Mouse (Mus musculus): Measurements from ENCODE around the gene Gm44965. TPM values are rescaled to one million over a fixed set of nuclear protein-coding genes. Genes with fewer than 3 reads are reported as not detected.
"Not testable (repeated sequence)": the region's sequence is repeated elsewhere in the genome, so short reads cannot be mapped to it uniquely, and the experiment has no call there.

The Gm44965 gene
- polyA plus RNA-seq, 1 experiment from 2014 or later: not detected

DNA sequence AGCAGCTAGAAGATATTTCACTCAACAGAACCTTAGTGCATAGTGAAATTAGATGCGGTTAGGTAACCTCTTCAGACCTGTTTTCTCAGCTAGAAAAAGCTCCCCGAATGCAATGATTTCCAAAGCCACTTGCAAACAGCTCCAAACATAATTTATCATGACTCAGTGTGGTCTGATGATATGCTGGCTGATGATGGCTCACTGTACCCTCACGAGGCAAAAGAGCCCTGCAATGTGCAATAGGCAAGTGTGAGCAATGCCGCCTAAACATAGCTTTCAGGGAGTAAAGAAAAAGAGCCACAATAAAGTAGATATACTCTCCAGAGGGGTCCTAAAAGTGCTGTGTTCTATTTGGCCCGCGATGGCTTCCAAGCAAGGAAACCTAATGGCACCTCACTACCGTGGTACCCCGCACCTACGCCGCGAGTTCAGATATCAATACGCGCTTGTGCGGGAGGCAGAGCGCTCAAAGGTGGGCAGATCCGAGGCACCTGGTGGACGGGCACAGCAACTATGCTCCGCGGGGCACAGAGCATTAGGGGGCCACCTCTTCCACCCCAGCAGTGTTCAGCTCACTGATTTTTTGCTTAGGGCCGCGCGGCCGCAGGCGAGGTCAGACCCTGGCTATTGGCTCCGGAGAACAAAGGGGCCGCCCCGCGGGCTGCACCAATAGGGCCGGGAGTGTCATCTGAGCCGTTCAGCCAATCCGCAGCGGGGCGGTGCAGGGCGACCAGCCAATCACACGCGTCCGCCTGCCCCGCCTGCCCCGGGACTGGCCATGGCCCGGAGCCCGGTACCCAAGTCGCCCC, 7.7 kb downstream of the Gm44965 start, which contains the start of gene Zfp775:
Zfp775 (plus strand) TSS at position 793 of the 809 bp plus-strand sequence.
- 4% methylated on average over 42 of the region's 42 CpGs for whole genome bisulfite sequencing
- peak within 1 kb of the TSS; percentile 74 for H3K4me3 ChIP-seq (replicated peaks)
- H3K9me3 ChIP-seq (replicated peaks): peaks cover 16% of the 10 kb centered on the region
- peak within 1 kb of the TSS; percentile 58 for H3K9ac ChIP-seq
- H3K36me3 ChIP-seq: peaks cover 34% of the 10 kb centered on the region
- H3K27ac ChIP-seq (replicated peaks): peak within 1 kb of the TSS; percentile 78
- ATAC-seq (ENCODE audit: insufficient number of reproducible peaks, low FRiP score, low TSS enrichment, low read depth): peak; percentile 98
- H3K27me3 ChIP-seq: no peaks in the 10 kb centered on the region
- peak within 1 kb of the TSS; percentile 95 for H3K4me2 ChIP-seq (replicated peaks)
- peaks cover 8% of the 10 kb centered on the region for H3K4me1 ChIP-seq

DNA sequence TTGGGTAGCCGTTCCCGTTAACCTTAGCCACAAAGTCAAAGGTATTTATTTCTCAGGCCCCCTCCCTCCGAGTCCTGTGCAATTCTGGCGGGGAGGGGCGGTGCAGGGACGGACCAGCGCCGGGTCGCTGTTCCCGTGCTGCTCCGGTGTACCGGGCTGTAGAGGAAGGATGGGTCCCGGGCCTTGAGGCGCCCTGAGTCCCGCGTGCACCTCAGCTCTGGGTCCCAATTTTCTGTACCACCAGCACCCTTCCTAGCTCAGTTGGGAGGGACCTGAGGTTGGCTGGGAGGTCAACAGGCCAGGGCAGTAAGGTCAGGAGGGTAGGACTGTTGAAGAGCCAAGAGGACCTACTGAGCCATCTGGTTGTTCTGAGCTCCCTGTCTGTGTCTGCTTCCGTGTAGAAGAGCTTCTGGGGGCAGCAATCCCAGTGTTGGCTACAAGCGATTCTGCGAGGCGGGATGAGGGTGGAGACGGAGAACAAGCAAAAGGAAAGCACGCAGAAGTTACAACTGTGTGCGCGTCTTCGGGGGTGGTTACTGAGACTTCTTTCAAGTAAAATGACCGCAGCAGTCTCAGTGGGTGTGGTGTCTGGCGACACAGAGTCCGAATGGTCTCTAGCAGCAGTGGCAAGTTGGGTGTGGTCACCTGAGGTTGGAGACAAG, 8.5 kb downstream of the Gm44965 start:
- WGBS: 1% methylated on average over 28 of the region's 28 CpGs
- peak; percentile 66 for ATAC-seq (ENCODE audit: insufficient number of reproducible peaks, low FRiP score, low TSS enrichment, low read depth)

DNA sequence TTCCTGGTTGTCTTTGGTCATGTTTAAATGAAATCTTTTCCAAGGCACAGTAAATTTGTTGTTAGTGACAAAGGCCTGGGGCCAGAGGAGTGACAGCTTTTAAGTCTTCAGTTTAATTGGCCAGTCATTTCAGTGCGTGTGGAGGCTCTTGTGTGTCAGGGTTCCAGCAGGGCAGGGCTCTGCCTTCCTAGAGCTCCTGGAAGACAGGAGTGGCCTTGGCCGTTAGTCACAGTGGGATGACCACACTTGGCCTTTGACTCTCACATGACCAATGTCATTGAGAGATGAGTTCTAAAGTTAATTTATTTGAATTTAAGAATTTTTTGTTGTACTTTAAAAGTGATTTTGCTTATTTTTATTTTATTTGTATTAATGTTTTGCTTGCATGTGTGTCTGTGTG, 14.4 kb downstream of the Gm44965 start:
- no peak overlapping the region for H3K27ac ChIP-seq (replicated peaks)
- H3K9ac ChIP-seq: no peak overlapping the region
- no peak for ATAC-seq (ENCODE audit: insufficient number of reproducible peaks, low FRiP score, low TSS enrichment, low read depth)
- no peak overlapping the region for H3K4me2 ChIP-seq (replicated peaks)
- H3K4me3 ChIP-seq (replicated peaks): no peak overlapping the region
- H3K9me3 ChIP-seq (replicated peaks): no peaks in the 10 kb centered on the region
- 51% methylated on average over 2 of the region's 2 CpGs for WGBS
- peaks cover under 1% of the 10 kb centered on the region; the same call in 1 of the 2 replicates for H3K4me1 ChIP-seq
- no peaks in the 10 kb centered on the region for H3K27me3 ChIP-seq
- H3K36me3 ChIP-seq: no peaks in the 10 kb centered on the region

More for the DNA sequence above, 8.5 kb downstream of the Gm44965 start:
- Histone ChIP-seq H3K4me2 (replicated peaks) (peak overlapping the region; percentile 95), H3K9me3 (replicated peaks) (peaks cover 8% of the 10 kb centered on the region), H3K9ac (peak overlapping the region; percentile 58), H3K27ac (replicated peaks) (peak overlapping the region; percentile 78), H3K4me3 (replicated peaks) (peak overlapping the region; percentile 74), H3K27me3 (no peaks in the 10 kb centered on the region), H3K36me3 (peaks cover 27% of the 10 kb centered on the region), H3K4me1 (peaks cover 8% of the 10 kb centered on the region)

- Histone ChIP-seq H3K27ac (replicated peaks) (no peak overlapping the region), H3K27me3 (no peaks in the 10 kb centered on the region), H3K4me1 (no peaks in the 10 kb centered on the region), H3K36me3 (peaks cover 8% of the 10 kb centered on the region), H3K4me2 (replicated peaks) (no peak overlapping the region), H3K9ac (no peak overlapping the region), H3K9me3 (replicated peaks) (no peaks in the 10 kb centered on the region), H3K4me3 (replicated peaks) (no peak overlapping the region)
- 65% methylated on average over 7 of the region's 7 CpGs for WGBS
- no peak for ATAC-seq (ENCODE audit: insufficient number of reproducible peaks, low FRiP score, low TSS enrichment, low read depth)
These were observed 15.8 kb downstream of the Gm44965 start for GRCm38 (mm10) chr6:48609512-48609911.

GRCm38 (mm10) chr6:48610657-48611056, 16.9 kb downstream of the Gm44965 start:
- no peak overlapping the region for H3K9ac ChIP-seq
- WGBS: 88% methylated on average over 3 of the region's 3 CpGs
- H3K36me3 ChIP-seq: peaks cover 10% of the 10 kb centered on the region
- H3K27ac ChIP-seq (replicated peaks): no peak overlapping the region
- H3K4me3 ChIP-seq (replicated peaks): no peak overlapping the region
- no peaks in the 10 kb centered on the region for H3K4me1 ChIP-seq
- H3K4me2 ChIP-seq (replicated peaks): no peak overlapping the region
- ATAC-seq (ENCODE audit: insufficient number of reproducible peaks, low FRiP score, low TSS enrichment, low read depth): no peak
- no peaks in the 10 kb centered on the region for H3K9me3 ChIP-seq (replicated peaks)
- no peaks in the 10 kb centered on the region for H3K27me3 ChIP-seq

- no peak overlapping the region for H3K9ac ChIP-seq
- no peaks in the 10 kb centered on the region for H3K27me3 ChIP-seq
- 86% methylated on average over 4 of the region's 4 CpGs for WGBS
- H3K27ac ChIP-seq (replicated peaks): no peak overlapping the region
- H3K4me3 ChIP-seq (replicated peaks): no peak overlapping the region
- H3K4me2 ChIP-seq (replicated peaks): no peak overlapping the region
- H3K9me3 ChIP-seq (replicated peaks): no peaks in the 10 kb centered on the region
- H3K36me3 ChIP-seq: peaks cover 10% of the 10 kb centered on the region
- ATAC-seq (ENCODE audit: insufficient number of reproducible peaks, low FRiP score, low TSS enrichment, low read depth): no peak
- H3K4me1 ChIP-seq: no peaks in the 10 kb centered on the region
These were observed 19.7 kb downstream of the Gm44965 start for GRCm38 (mm10) chr6:48613464-48613863.

DNA sequence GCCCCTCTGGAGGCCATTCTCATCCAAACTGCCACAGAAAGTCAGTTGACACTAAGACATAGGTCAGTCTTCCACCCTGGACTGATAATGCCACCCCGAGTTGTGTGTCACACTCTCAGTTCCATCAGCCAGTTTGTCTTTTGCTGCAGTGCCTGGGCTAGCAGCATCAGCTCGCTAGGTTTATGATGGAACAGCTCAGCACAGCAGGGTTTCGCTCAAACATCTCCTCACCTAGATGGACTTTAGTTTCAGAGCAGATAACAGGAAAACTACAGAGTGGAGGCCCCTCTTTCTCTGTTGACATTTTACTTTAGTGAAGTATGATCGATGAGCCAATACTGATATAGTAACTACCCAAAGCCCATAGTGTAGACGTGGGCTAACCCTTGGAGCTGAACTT, 21.0 kb downstream of the Gm44965 start:
- Histone ChIP-seq H3K4me1 (no peaks in the 10 kb centered on the region), H3K36me3 (peaks cover 20% of the 10 kb centered on the region), H3K9ac (no peak overlapping the region), H3K4me2 (replicated peaks) (no peak overlapping the region), H3K27ac (replicated peaks) (no peak overlapping the region), H3K4me3 (replicated peaks) (no peak overlapping the region), H3K9me3 (replicated peaks) (no peaks in the 10 kb centered on the region), H3K27me3 (no peaks in the 10 kb centered on the region)
- no peak for ATAC-seq (ENCODE audit: insufficient number of reproducible peaks, low FRiP score, low TSS enrichment, low read depth)
- WGBS: 93% methylated on average over 5 of the region's 5 CpGs

- Histone ChIP-seq H3K4me1 (no peaks in the 10 kb centered on the region), H3K4me2 (replicated peaks) (no peak overlapping the region), H3K36me3 (peaks cover 21% of the 10 kb centered on the region), H3K27ac (replicated peaks) (no peak overlapping the region), H3K9me3 (replicated peaks) (no peaks in the 10 kb centered on the region), H3K4me3 (replicated peaks) (no peak overlapping the region), H3K27me3 (no peaks in the 10 kb centered on the region), H3K9ac (no peak overlapping the region)
- 95% methylated on average over 30 of the region's 30 CpGs for WGBS
- no peak for ATAC-seq (ENCODE audit: insufficient number of reproducible peaks, low FRiP score, low TSS enrichment, low read depth)
These were observed 26.3 kb downstream of the Gm44965 start for GRCm38 (mm10) chr6:48620031-48620430.

DNA sequence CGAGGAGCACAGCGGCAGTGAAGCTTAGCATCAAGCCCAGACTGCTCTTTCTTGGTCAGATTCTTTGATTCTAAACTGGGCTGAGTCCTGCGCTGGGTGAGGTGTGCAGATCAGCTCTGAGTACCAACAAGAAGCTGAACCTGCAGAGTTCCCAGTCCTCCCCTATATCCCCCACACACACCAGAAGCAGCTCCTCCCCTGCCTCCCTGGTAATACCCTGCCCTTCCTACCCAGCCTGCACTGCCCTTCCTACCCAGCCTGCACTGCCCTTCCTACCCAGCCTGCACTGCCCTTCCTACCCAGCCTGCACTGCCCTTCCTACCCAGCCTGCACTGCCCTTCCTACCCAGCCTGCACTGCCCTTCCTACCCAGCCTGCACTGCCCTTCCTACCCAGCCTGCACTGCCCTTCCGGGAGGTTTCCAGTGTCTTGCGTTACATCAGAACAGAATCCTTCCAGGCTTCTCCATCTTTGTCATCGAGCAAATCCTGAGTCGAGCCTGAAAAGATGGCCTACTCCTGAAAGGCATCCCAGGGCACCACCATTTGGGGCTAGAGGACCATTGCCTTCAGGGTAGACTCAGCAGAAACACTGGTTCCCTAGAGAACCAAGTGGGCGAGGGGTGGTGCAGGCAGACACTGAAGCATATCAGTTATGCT, 28.6 kb downstream of the Gm44965 start:
- not testable (repeated sequence) for H3K4me3 ChIP-seq (replicated peaks); H3K9me3 ChIP-seq (replicated peaks); ATAC-seq (ENCODE audit: insufficient number of reproducible peaks, low FRiP score, low TSS enrichment, low read depth); H3K9ac ChIP-seq; H3K27ac ChIP-seq (replicated peaks); H3K4me2 ChIP-seq (replicated peaks); H3K4me1 ChIP-seq
- Histone ChIP-seq H3K27me3 (peaks cover 14% of the 10 kb centered on the region), H3K36me3 (peaks cover 21% of the 10 kb centered on the region)
- WGBS: 78% methylated on average over 8 of the region's 8 CpGs

GRCm38 (mm10) chr6:48623460-48623859, 29.7 kb downstream of the Gm44965 start:
- H3K27ac ChIP-seq (replicated peaks): no peak overlapping the region
- H3K9me3 ChIP-seq (replicated peaks): no peaks in the 10 kb centered on the region
- peaks cover 21% of the 10 kb centered on the region for H3K36me3 ChIP-seq
- no peak overlapping the region for H3K4me2 ChIP-seq (replicated peaks)
- no peak overlapping the region for H3K4me3 ChIP-seq (replicated peaks)
- ATAC-seq (ENCODE audit: insufficient number of reproducible peaks, low FRiP score, low TSS enrichment, low read depth): no peak
- H3K4me1 ChIP-seq: peaks cover 11% of the 10 kb centered on the region
- no peak overlapping the region for H3K9ac ChIP-seq
- WGBS: 28% methylated on average over 1 of the region's 1 CpGs
- H3K27me3 ChIP-seq: peaks cover 25% of the 10 kb centered on the region

DNA sequence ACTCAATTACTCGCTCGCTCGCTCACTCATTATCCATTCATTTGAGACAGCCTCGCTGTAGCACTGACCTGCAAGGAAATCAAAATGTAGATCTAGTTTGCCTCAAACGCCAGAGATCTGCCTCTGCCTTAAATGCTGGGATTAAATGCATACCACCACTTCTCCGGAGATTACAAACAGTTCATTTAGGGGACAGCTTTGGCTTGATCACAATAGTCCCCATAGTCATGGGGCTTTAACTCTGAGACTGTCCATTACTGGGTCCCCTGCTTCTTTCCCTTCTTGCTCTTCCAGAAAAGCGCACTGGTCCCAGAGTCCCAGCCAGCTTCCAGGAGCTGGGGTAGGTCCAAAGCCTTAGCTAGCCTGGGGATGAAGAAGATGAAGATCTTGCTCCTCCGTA, 32.7 kb downstream of the Gm44965 start, which contains the start of gene AI854703:
AI854703 (plus strand) TSS at position 301 of the 400 bp plus-strand sequence.
- Histone ChIP-seq H3K36me3 (no peaks in the 10 kb centered on the region; the same call in 1 of the 2 replicates), H3K9ac (peak within 1 kb of the TSS; percentile 18), H3K4me3 (replicated peaks) (peak within 1 kb of the TSS; percentile 52), H3K9me3 (replicated peaks) (no peaks in the 10 kb centered on the region), H3K4me1 (peaks cover 23% of the 10 kb centered on the region), H3K27ac (replicated peaks) (no peak within 1 kb of the TSS), H3K27me3 (peaks cover 45% of the 10 kb centered on the region), H3K4me2 (replicated peaks) (peak within 1 kb of the TSS; percentile 94)
- ATAC-seq (ENCODE audit: insufficient number of reproducible peaks, low FRiP score, low TSS enrichment, low read depth): no peak
- WGBS: 31% methylated on average over 8 of the region's 8 CpGs
